Mouse (Mus musculus): ENCODE data around the gene Tm2d1.

- no peak for TF ChIP-seq GATA1 (IDR thresholded peaks at IDR 0.05; ENCODE audit: low read length)
- no peak for TF ChIP-seq TAL1 (IDR thresholded peaks at IDR 0.05; ENCODE audit: low read length)
Measured at GRCm38 (mm10) chr4:98375401-98375800, 7.7 kb downstream of the Tm2d1 start.
